Mouse (Mus musculus) bone marrow macrophage, adult 2 months (primary cell): ENCODE results near the gene Mecr.

Source experiments
- CTCF ChIP-seq: IDR thresholded peaks from 2 replicates; pipeline ENCODE4 v1.5.1; 2012; ENCODE audit warnings: low read depth, mild to moderate bottlenecking, low read length, moderate library complexity
- POLR2A ChIP-seq: IDR thresholded peaks from 2 replicates; pipeline ENCODE4 v1.6.1; 2012; ENCODE audit warnings: mild to moderate bottlenecking, low read depth, low read length, borderline replicate concordance

- TF ChIP-seq CTCF (no peak), POLR2A (no peak)
These were observed 55.4 kb downstream of the Mecr start for GRCm38 (mm10) chr4:131898503-131899179.
